Mouse (Mus musculus) E14TG2a.4 (cell line): Measurements from ENCODE around the gene Rbms3.

Source experiments
- H3K27me3 ChIP-seq: 2 replicates; pipeline ENCODE4 v1.6.1; 2014; ENCODE audit warnings: low read length, control low read depth; ENCODE audit not compliant: insufficient read depth
- H3K36me3 ChIP-seq: 2 replicates; pipeline ENCODE4 v1.6.1; 2014; ENCODE audit warnings: low read length, control low read depth; ENCODE audit not compliant: insufficient read depth
- H3K4me1 ChIP-seq: replicated peaks from 2 replicates; pipeline ENCODE4 v1.6.1; 2014; ENCODE audit warnings: low read depth, low read length, control low read depth
- H3K4me3 ChIP-seq: replicated peaks from 2 replicates; pipeline ENCODE4 v1.5.1; 2014; ENCODE audit warnings: mild to moderate bottlenecking, low read length
- H3K9me3 ChIP-seq: 2 replicates; pipeline ENCODE4 v1.6.1; 2014; ENCODE audit warnings: low read length, control low read depth
- CTCF ChIP-seq: conservative IDR thresholded peaks from 2 replicates; pipeline ENCODE4 v1.5.1; 2014; ENCODE audit warnings: low read length
- NANOG ChIP-seq: IDR thresholded peaks from 2 replicates; pipeline ENCODE4 v1.6.1; 2014; ENCODE audit warnings: borderline replicate concordance, low read length, mixed read lengths
- POU5F1 ChIP-seq: IDR thresholded peaks from 2 replicates; pipeline ENCODE4 v1.6.1; 2014; ENCODE audit warnings: low read length, borderline replicate concordance

The Rbms3 gene

DNA sequence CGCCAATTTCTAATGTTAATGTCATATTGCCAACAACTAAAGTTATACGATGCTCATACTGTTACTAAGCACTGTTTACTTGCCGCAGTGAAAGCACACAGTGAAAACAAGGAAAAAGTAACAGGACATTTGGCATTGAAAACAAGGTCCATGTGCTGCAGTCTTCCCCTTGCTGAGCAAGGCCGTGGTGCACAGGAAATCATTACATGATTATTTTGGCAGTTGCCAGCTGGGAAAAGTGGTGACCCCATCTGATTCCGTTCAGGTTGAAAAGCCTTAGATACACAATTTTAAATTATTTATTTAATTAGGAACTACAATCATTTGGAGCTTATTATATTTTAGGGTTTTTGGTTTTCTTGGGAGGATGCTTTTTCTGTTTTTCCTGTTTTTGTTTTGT lies 995.9 kb downstream of the Rbms3 start:
- Histone ChIP-seq H3K27me3 (no peaks in the 10 kb centered on the region), H3K36me3 (no peaks in the 10 kb centered on the region), H3K9me3 (peaks cover 11% of the 10 kb centered on the region), H3K4me3 (no peak overlapping the region), H3K4me1 (peaks cover under 1% of the 10 kb centered on the region; the same call in 1 of the 2 replicates)
- TF ChIP-seq NANOG (no peak), POU5F1 (no peak), CTCF (no peak)

GRCm38 (mm10) chr9:116633075-116633474 lies 996.6 kb downstream of the Rbms3 start:
- Histone ChIP-seq H3K4me1 (no peaks in the 10 kb centered on the region), H3K4me3 (no peak overlapping the region), H3K27me3 (no peaks in the 10 kb centered on the region), H3K9me3 (peaks cover 8% of the 10 kb centered on the region), H3K36me3 (no peaks in the 10 kb centered on the region)
- TF ChIP-seq POU5F1 (no peak), CTCF (no peak), NANOG (no peak)

GRCm38 (mm10) chr9:116631816-116632215 lies 997.9 kb downstream of the Rbms3 start:
- Histone ChIP-seq H3K36me3 (no peaks in the 10 kb centered on the region), H3K27me3 (no peaks in the 10 kb centered on the region), H3K9me3 (peaks cover 8% of the 10 kb centered on the region), H3K4me1 (no peaks in the 10 kb centered on the region), H3K4me3 (no peak overlapping the region)
- TF ChIP-seq NANOG (no peak), POU5F1 (no peak), CTCF (no peak)

DNA sequence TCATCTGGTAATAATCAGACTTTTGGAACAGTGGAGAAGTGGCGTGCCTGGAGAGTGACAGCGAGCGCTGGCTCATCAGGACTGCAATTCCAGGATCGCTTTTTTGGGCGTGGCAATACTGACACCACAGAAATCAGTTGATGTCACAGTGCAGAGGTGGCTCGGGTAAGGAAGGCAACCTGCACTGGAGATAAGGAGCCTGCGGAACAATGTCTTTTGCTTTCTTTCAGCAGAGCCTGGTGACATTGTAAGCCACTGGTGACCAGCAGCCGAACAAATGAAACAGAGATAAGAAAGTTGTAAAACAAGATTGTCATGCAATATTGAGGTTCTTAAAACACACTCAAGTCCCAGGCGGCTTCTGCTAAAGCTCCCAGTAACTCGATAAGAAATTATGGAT lies 998.9 kb downstream of the Rbms3 start:
- H3K27me3 ChIP-seq: no peaks in the 10 kb centered on the region
- TF ChIP-seq NANOG (no peak), CTCF (no peak), POU5F1 (no peak)
- no peaks in the 10 kb centered on the region for H3K4me1 ChIP-seq
- H3K36me3 ChIP-seq: no peaks in the 10 kb centered on the region
- peaks cover 8% of the 10 kb centered on the region for H3K9me3 ChIP-seq
- H3K4me3 ChIP-seq: no peak overlapping the region

DNA sequence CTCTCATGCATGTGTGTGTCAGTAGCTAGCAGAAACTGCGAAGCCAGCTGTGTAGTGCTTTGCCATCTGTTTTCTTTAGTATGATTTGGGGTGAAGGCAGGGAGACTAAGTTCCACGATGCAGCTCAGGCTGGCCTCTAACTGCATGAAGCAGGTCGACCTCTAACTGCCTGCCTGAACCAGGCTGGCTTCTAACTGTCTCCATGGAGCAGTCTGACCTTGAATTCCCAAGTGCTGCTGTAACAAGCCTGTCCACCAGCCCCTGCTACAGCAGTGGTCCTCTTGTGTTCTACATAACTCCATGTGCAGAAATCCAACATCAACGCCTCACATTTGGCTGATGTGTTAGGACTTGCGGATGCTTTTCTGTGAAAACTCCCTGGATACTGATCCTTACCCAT lies 1009.3 kb downstream of the Rbms3 start:
- no peaks in the 10 kb centered on the region for H3K27me3 ChIP-seq
- H3K36me3 ChIP-seq: no peaks in the 10 kb centered on the region
- peaks cover 15% of the 10 kb centered on the region; the same call in 1 of the 2 replicates for H3K9me3 ChIP-seq
- peaks cover 11% of the 10 kb centered on the region for H3K4me1 ChIP-seq
- TF ChIP-seq POU5F1: no peak
- no peak for TF ChIP-seq CTCF
- TF ChIP-seq NANOG: no peak
- no peak overlapping the region for H3K4me3 ChIP-seq

GRCm38 (mm10) chr9:116618886-116619285 lies 1010.8 kb downstream of the Rbms3 start:
- Histone ChIP-seq H3K36me3 (no peaks in the 10 kb centered on the region), H3K9me3 (peaks cover 15% of the 10 kb centered on the region; the same call in 1 of the 2 replicates), H3K4me3 (no peak overlapping the region), H3K27me3 (no peaks in the 10 kb centered on the region), H3K4me1 (peaks cover 11% of the 10 kb centered on the region)
- TF ChIP-seq CTCF (no peak), NANOG (no peak), POU5F1 (no peak)

DNA sequence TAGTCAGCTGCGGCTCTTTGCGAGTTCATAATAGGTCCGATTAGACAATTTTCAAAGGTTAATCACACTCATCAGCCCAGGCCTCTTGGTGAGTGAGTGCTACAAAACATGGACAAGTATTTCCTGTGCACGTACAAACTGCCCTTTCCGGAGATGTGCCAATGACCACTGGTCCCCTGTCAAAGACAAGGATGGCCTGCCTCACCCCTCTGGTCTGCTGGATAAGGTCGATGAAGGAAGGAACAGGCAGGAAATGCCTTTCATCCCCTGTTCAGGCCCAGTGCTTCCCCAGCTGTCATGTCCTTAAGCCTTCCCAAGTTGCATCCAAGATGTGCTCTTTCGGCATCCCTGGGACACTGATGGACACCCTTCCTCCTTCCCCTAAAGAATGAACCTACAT lies 1016.4 kb downstream of the Rbms3 start:
- no peak overlapping the region for H3K4me3 ChIP-seq
- TF ChIP-seq CTCF: no peak
- TF ChIP-seq NANOG: no peak
- no peaks in the 10 kb centered on the region for H3K4me1 ChIP-seq
- no peaks in the 10 kb centered on the region for H3K36me3 ChIP-seq
- no peaks in the 10 kb centered on the region for H3K9me3 ChIP-seq
- H3K27me3 ChIP-seq: no peaks in the 10 kb centered on the region

DNA sequence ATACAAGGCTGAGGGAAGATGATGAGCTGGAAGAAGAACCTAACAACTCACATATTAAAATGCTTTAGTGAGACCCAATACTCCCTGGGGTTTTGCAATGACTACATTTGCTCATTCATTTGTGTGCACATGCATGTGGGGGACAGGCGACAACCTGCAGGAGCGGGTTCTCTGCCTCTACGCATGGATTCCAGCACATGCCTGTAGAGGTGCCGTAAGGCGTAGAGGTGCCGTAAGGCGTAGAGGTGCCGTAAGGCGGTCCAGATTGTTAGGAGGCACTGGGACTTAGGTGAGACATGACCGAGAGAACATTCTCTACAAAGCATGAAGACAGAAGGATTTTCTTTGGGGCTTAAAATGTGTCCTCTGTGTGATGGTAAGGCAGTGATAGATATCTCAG lies 1033.7 kb downstream of the Rbms3 start:
- Histone ChIP-seq H3K4me3 (no peak overlapping the region), H3K27me3 (no peaks in the 10 kb centered on the region)
- TF ChIP-seq CTCF: no peak
- no peak for TF ChIP-seq POU5F1
- no peak for TF ChIP-seq NANOG

GRCm38 (mm10) chr9:116592486-116592885 lies 1037.2 kb downstream of the Rbms3 start:
- Histone ChIP-seq H3K4me1 (no peaks in the 10 kb centered on the region), H3K9me3 (peaks cover 8% of the 10 kb centered on the region), H3K27me3 (no peaks in the 10 kb centered on the region), H3K36me3 (no peaks in the 10 kb centered on the region), H3K4me3 (no peak overlapping the region)
- TF ChIP-seq NANOG (no peak), CTCF (no peak), POU5F1 (no peak)

More for the DNA sequence above, 1033.7 kb downstream of the Rbms3 start:
- no peaks in the 10 kb centered on the region for H3K36me3 ChIP-seq
- no peaks in the 10 kb centered on the region for H3K4me1 ChIP-seq
- no peaks in the 10 kb centered on the region for H3K9me3 ChIP-seq
